Mouse (Mus musculus): ENCODE results near the gene Ddi1.

DNA sequence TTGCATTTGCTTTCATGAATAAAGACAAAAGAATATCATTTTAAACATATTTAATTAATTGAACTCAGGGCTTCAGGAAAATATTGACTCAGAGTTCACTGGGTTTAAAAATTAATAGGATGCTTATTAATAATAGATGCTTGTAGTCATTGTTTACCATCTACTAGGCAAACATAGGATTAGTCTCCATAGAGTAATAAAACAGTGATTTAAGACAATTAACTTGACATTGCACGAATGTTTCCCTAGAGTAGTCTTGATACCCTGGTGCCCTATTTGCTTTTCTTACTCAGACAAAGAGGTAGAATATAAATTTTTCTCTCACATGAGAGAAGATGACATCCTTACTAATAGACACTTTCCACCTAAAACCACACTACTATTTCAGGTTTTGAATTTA, 52.1 kb downstream of the Ddi1 start:
- TF ChIP-seq CTCF (IDR thresholded peaks at IDR 0.05; ENCODE audit: low read depth) = no peak
- TF ChIP-seq EP300 (IDR thresholded peaks at IDR 0.05; ENCODE audit: low read depth) = no peak
